24 mouse cellular contexts compared by ENCODE assay signal in the genomic region with DNA sequence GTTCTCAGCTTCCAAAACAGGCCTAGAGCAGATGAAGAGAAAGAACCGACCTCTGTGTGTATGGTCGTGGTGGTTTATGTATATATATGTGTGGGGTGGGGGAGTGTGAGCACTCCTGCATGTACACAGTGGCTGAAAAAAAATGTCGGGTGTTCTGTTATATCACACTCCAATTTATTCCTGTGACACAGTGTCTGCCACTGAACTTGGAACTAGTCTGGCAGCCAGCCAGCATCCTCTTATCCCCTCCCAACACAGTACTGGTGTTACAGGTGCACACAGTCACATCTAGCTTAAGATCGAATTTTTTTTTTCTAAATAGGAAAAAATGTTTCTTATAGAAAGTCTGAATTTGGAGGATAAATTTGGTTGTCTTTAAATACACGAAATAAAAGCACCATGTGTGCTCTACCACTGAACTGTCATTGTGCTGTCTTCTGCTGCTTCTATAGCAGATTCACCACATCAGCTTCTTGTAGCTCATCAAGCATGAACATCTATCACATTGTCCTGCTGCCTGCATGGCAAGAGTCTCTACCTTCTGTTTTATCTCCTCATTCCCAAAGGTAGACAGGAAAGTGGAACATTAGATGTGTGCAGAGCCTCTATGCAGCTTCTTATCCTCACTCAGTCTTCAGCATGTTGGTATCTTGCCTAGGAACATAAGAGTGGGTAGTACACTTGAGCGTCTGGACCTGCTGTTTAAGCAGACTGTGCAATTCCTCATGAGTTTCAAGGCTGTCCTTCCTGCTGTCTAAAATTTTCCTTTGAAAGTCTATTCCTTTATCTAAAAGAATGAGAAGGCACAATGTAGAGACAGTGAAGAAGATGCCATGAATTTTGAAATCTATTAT.
A peak's percentile ranks its signal among the peaks of the same experiment; 100 is the strongest.
DNase-seq lines count a peak whose midpoint lies in the region; ATAC-seq and TF ChIP-seq lines count a peak whose summit lies in the region.
"Had no signal": no experiment of that assay in that cellular context is flagged by ENCODE, and none has a peak within 500 bp of the region (broad histone marks: within the 10 kb centered on the region; RNA-seq: fewer than 3 reads in every experiment).

No protein-coding gene starts in this region.

- H3K9me3 ChIP-seq in forebrain, postnatal 0 days (ENCODE audit: low read length) = no peaks in the 10 kb centered on the region
- H3K9me3 ChIP-seq in forebrain, embryonic 10.5 days = no peaks in the 10 kb centered on the region
- H3K9me3 ChIP-seq in lung, embryonic 16.5 days (ENCODE audit: control insufficient read depth, low read length) = no peaks in the 10 kb centered on the region
- no peaks in the 10 kb centered on the region for H3K9me3 ChIP-seq in heart, embryonic 12.5 days (replicated peaks)
- H3K9me3 ChIP-seq: embryonic facial prominence, embryonic 15.5 days; forebrain, embryonic 12.5 days; heart, embryonic 13.5 days; hindbrain, embryonic 15.5 days; liver, embryonic 13.5 days; midbrain, embryonic 12.5 days; stomach, embryonic 15.5 days had no signal

- peak; percentile 48; the same call in 1 of the 2 replicates for ATAC-seq in forebrain, postnatal 0 days
- ATAC-seq in lung, embryonic 16.5 days (ENCODE audit: low read depth) = peak; percentile 43
- ATAC-seq in heart, embryonic 12.5 days (ENCODE audit: insufficient number of reproducible peaks, low FRiP score) = no peak
- no peak for ATAC-seq in CD4-positive, CD25-positive, alpha-beta regulatory T cell, adult 4 months
- ATAC-seq: intestine, postnatal 0 days had no signal

- H3K4me1 ChIP-seq in forebrain, postnatal 0 days (ENCODE audit: insufficient read depth) = no peaks in the 10 kb centered on the region
- H3K4me1 ChIP-seq in forebrain, embryonic 10.5 days = no peaks in the 10 kb centered on the region
- no peaks in the 10 kb centered on the region for H3K4me1 ChIP-seq in lung, embryonic 16.5 days (replicated peaks; ENCODE audit: control insufficient read depth, insufficient read depth, low read length)
- H3K4me1 ChIP-seq in heart, embryonic 12.5 days (replicated peaks) = no peaks in the 10 kb centered on the region
- H3K4me1 ChIP-seq: embryonic facial prominence, embryonic 15.5 days; forebrain, embryonic 12.5 days; heart, embryonic 13.5 days; hindbrain, embryonic 15.5 days; midbrain, embryonic 12.5 days; stomach, embryonic 15.5 days had no signal

- no peak overlapping the region for H3K27ac ChIP-seq in forebrain, postnatal 0 days (ENCODE audit: low read depth, low read length)
- no peak overlapping the region for H3K27ac ChIP-seq in forebrain, embryonic 10.5 days
- no peak overlapping the region for H3K27ac ChIP-seq in lung, embryonic 16.5 days (ENCODE audit: low read length)
- H3K27ac ChIP-seq in heart, embryonic 12.5 days (ENCODE audit: poor library complexity, severe bottlenecking) = no peak overlapping the region
- H3K27ac ChIP-seq: embryonic facial prominence, embryonic 15.5 days; forebrain, embryonic 12.5 days; heart, embryonic 13.5 days; hindbrain, embryonic 15.5 days; kidney, postnatal 0 days; liver, embryonic 13.5 days; midbrain, embryonic 12.5 days; stomach, embryonic 15.5 days had no signal

- no peak for TF ChIP-seq CTCF in forebrain, postnatal 0 days (IDR thresholded peaks at IDR 0.05; ENCODE audit: low read depth)
- no peak for TF ChIP-seq CTCF in brain, embryonic 14.5 days (IDR thresholded peaks at IDR 0.05; ENCODE audit: borderline replicate concordance, extremely low read depth, insufficient read depth, insufficient read length)

- no peak for TF ChIP-seq POLR2A in brain, embryonic 14.5 days (IDR thresholded peaks at IDR 0.05; ENCODE audit: borderline replicate concordance, extremely low read depth, insufficient read depth, insufficient read length, poor library complexity, severe bottlenecking)

- no peaks in the 10 kb centered on the region for H3K27me3 ChIP-seq in forebrain, postnatal 0 days (ENCODE audit: insufficient read depth, low read length)
- no peaks in the 10 kb centered on the region for H3K27me3 ChIP-seq in forebrain, embryonic 10.5 days (ENCODE audit: poor library complexity, severe bottlenecking)
- no peaks in the 10 kb centered on the region for H3K27me3 ChIP-seq in lung, embryonic 16.5 days (ENCODE audit: control insufficient read depth, insufficient read depth, low read depth, low read length)
- H3K27me3 ChIP-seq in heart, embryonic 12.5 days (replicated peaks) = no peaks in the 10 kb centered on the region
- H3K27me3 ChIP-seq: embryonic facial prominence, embryonic 15.5 days; forebrain, embryonic 12.5 days; heart, embryonic 13.5 days; hindbrain, embryonic 15.5 days; liver, embryonic 13.5 days; midbrain, embryonic 12.5 days; stomach, embryonic 15.5 days had no signal

- no peak overlapping the region for H3K4me2 ChIP-seq in forebrain, postnatal 0 days (ENCODE audit: low read depth)
- H3K4me2 ChIP-seq in lung, embryonic 16.5 days (ENCODE audit: low read depth, low read length) = no peak overlapping the region
- no peak overlapping the region for H3K4me2 ChIP-seq in heart, embryonic 12.5 days
- H3K4me2 ChIP-seq: embryonic facial prominence, embryonic 15.5 days; forebrain, embryonic 12.5 days; heart, embryonic 13.5 days; hindbrain, embryonic 15.5 days; liver, embryonic 13.5 days; midbrain, embryonic 12.5 days; stomach, embryonic 15.5 days had no signal

- no peak overlapping the region for H3K9ac ChIP-seq in forebrain, postnatal 0 days
- H3K9ac ChIP-seq in lung, embryonic 16.5 days (ENCODE audit: low read length) = no peak overlapping the region
- H3K9ac ChIP-seq in heart, embryonic 12.5 days = no peak overlapping the region
- H3K9ac ChIP-seq: embryonic facial prominence, embryonic 15.5 days; forebrain, embryonic 12.5 days; heart, embryonic 13.5 days; hindbrain, embryonic 15.5 days; liver, embryonic 13.5 days; midbrain, embryonic 12.5 days; stomach, embryonic 15.5 days had no signal

- no peak for DNase-seq in forebrain, postnatal 0 days
- no peak for DNase-seq in forebrain, embryonic 10.5 days (ENCODE audit: extremely low spot score, low spot score)
- DNase-seq in lung, postnatal 25 days (ENCODE audit: low spot score) = no peak
- DNase-seq in brain, embryonic 14.5 days (ENCODE audit: low read depth) = peak; percentile 14
- peak; percentile 16 to 39 for DNase-seq in layer of hippocampus, postnatal 14 days (ENCODE audit: low spot score in 2 of 2)
- DNase-seq: adrenal gland, postnatal 25 days; cerebellum, adult 9-11 months; embryo, embryonic 11 days; heart, postnatal 36 days; liver, embryonic 13.5 days; lung, postnatal 36 days; retina, postnatal 1 day; thymus, postnatal 14 days had no signal

- 75% methylated on average over 6 of the region's 6 CpGs for WGBS in forebrain, postnatal 0 days
- 84% methylated on average over 6 of the region's 6 CpGs for WGBS in forebrain, embryonic 10.5 days
- 46% methylated on average over 6 of the region's 6 CpGs for WGBS in lung, embryonic 16.5 days
- WGBS in heart, embryonic 12.5 days = 65% methylated on average over 6 of the region's 6 CpGs

- no peaks in the 10 kb centered on the region for H3K36me3 ChIP-seq in forebrain, postnatal 0 days (ENCODE audit: insufficient read depth)
- no peaks in the 10 kb centered on the region for H3K36me3 ChIP-seq in forebrain, embryonic 10.5 days (replicated peaks)
- no peaks in the 10 kb centered on the region for H3K36me3 ChIP-seq in lung, embryonic 16.5 days (ENCODE audit: control insufficient read depth, insufficient read depth, low read length)
- H3K36me3 ChIP-seq in heart, embryonic 12.5 days = no peaks in the 10 kb centered on the region
- H3K36me3 ChIP-seq: embryonic facial prominence, embryonic 15.5 days; forebrain, embryonic 12.5 days; heart, embryonic 13.5 days; hindbrain, embryonic 15.5 days; liver, embryonic 13.5 days; midbrain, embryonic 12.5 days; stomach, embryonic 15.5 days had no signal

- H3K4me3 ChIP-seq in forebrain, postnatal 0 days (ENCODE audit: low read depth, low read length) = no peak overlapping the region
- no peak overlapping the region for H3K4me3 ChIP-seq in forebrain, embryonic 10.5 days
- H3K4me3 ChIP-seq in lung, embryonic 16.5 days (ENCODE audit: low read length) = no peak overlapping the region
- no peak overlapping the region for H3K4me3 ChIP-seq in heart, embryonic 12.5 days
- H3K4me3 ChIP-seq: embryonic facial prominence, embryonic 15.5 days; forebrain, embryonic 12.5 days; heart, embryonic 13.5 days; hindbrain, embryonic 15.5 days; liver, embryonic 13.5 days; midbrain, embryonic 12.5 days; stomach, embryonic 15.5 days had no signal

Comparison
In these comparisons a context has a peak if more than half of its experiments do, and no peak if none do; other contexts are left out.
1. ATAC-seq: peak in forebrain, postnatal 0 days (single experiment) and lung, embryonic 16.5 days (single experiment); none in heart, embryonic 12.5 days (single experiment) and CD4-positive, CD25-positive, alpha-beta regulatory T cell, adult 4 months (single experiment).
2. DNase-seq: peak in brain, embryonic 14.5 days (single experiment) and layer of hippocampus, postnatal 14 days (2 of 2); none in forebrain, postnatal 0 days (single experiment), forebrain, embryonic 10.5 days (single experiment) and lung, postnatal 25 days (single experiment).